Mouse (Mus musculus) midbrain, embryonic 12.5 days (tissue): ENCODE data around the gene Oscp1. TPM values are rescaled to one million over a fixed set of nuclear protein-coding genes. Genes with fewer than 3 reads are reported as not detected.

Source experiments
- ATAC-seq: fragments of 200-750 bp; cut with Nextera tagmentation; 2 replicates; pipeline ENCODE4 v1.8.0; 2017; ENCODE audit warnings: low read depth, moderate TSS enrichment, moderate library complexity; ENCODE audit not compliant: low FRiP score
- H3K27ac ChIP-seq: fragments of 300-500 bp; sonication (generic); replicated peaks from 2 replicates; pipeline ENCODE4 v1.5.1; 2016; ENCODE audit warnings: mild to moderate bottlenecking
- H3K27me3 ChIP-seq: fragments of 300-500 bp; sonication (generic); 2 replicates; pipeline ENCODE4 v1.6.1; 2016; ENCODE audit warnings: mild to moderate bottlenecking
- H3K36me3 ChIP-seq: fragments of 300-500 bp; sonication (generic); 2 replicates; pipeline ENCODE4 v1.6.1; 2016
- H3K4me1 ChIP-seq: fragments of 300-500 bp; sonication (generic); 2 replicates; pipeline ENCODE4 v1.6.1; 2016
- H3K4me2 ChIP-seq: fragments of 300-500 bp; sonication (generic); replicated peaks from 2 replicates; pipeline ENCODE4 v1.6.1; 2016; ENCODE audit warnings: mild to moderate bottlenecking, moderate library complexity
- H3K4me3 ChIP-seq: fragments of 300-500 bp; sonication (generic); 2 replicates; pipeline ENCODE4 v1.5.1; 2016; ENCODE audit warnings: mild to moderate bottlenecking
- H3K9ac ChIP-seq: fragments of 300-500 bp; sonication (generic); replicated peaks from 2 replicates; pipeline ENCODE4 v1.6.1; 2016; ENCODE audit warnings: mild to moderate bottlenecking, moderate library complexity
- H3K9me3 ChIP-seq: fragments of 300-500 bp; sonication (generic); 2 replicates; pipeline ENCODE4 v1.6.1; 2016; ENCODE audit warnings: mild to moderate bottlenecking
- WGBS: fragments of 180-500 bp; shearing (Covaris S2); methylation state at CpG from one replicate; pipeline ENCODE4 v1.1.7; 2016; 5-methylcytosine and 5-hydroxymethylcytosine counted together
- polyA plus RNA-seq: library from polyadenylated mRNA; unstranded; fragments of >200 nt; fragmentation: Nextera tagmentation; extraction: Ambion mirVana; gene quantifications from 2 replicates; pipeline ENCODE4 v1.2.1, GENCODE M21; 2016

The Oscp1 gene
- polyA plus RNA-seq, 1 experiment from 2014 or later: 31.6 TPM

- Histone ChIP-seq H3K4me2 (peak overlapping the region; percentile 85), H3K4me1 (peaks cover 43% of the 10 kb centered on the region), H3K9me3 (no peaks in the 10 kb centered on the region), H3K4me3 (peak overlapping the region; percentile 71), H3K9ac (peak overlapping the region; percentile 75), H3K36me3 (no peaks in the 10 kb centered on the region), H3K27me3 (no peaks in the 10 kb centered on the region), H3K27ac (peak overlapping the region; percentile 35; the same call in 1 of the 2 replicates)
- 3% methylated on average over 30 of the region's 34 CpGs for WGBS
- no peak for ATAC-seq
Observed at GRCm38 (mm10) chr4:126104261-126105075, 46.1 kb downstream of the Oscp1 start.

- no peaks in the 10 kb centered on the region for H3K36me3 ChIP-seq
- H3K27ac ChIP-seq: no peak overlapping the region
- WGBS: 56% methylated on average over 7 of the region's 7 CpGs
- ATAC-seq: no peak
- peaks cover 49% of the 10 kb centered on the region for H3K4me1 ChIP-seq
- H3K4me3 ChIP-seq: peak overlapping the region; percentile 71
- peak overlapping the region; percentile 75; the same call in 1 of the 2 replicates for H3K9ac ChIP-seq
- H3K4me2 ChIP-seq: peak overlapping the region; percentile 85
- no peaks in the 10 kb centered on the region for H3K27me3 ChIP-seq
- no peaks in the 10 kb centered on the region for H3K9me3 ChIP-seq
Observed at GRCm38 (mm10) chr4:126105131-126105783, 46.9 kb downstream of the Oscp1 start.

GRCm38 (mm10) chr4:126108061-126108740, 49.8 kb downstream of the Oscp1 start:
- Histone ChIP-seq H3K4me2 (no peak overlapping the region), H3K4me1 (peaks cover 52% of the 10 kb centered on the region), H3K27ac (no peak overlapping the region), H3K9ac (no peak overlapping the region), H3K27me3 (no peaks in the 10 kb centered on the region), H3K9me3 (no peaks in the 10 kb centered on the region), H3K4me3 (no peak overlapping the region), H3K36me3 (no peaks in the 10 kb centered on the region)
- 23% methylated on average over 8 of the region's 8 CpGs for WGBS
- no peak for ATAC-seq

- Histone ChIP-seq H3K4me3 (no peak overlapping the region), H3K9ac (0 out of 2 replicates have a peak overlapping the region, but pooled peaks have one; percentile 43), H3K4me1 (peaks cover 46% of the 10 kb centered on the region), H3K9me3 (no peaks in the 10 kb centered on the region), H3K36me3 (no peaks in the 10 kb centered on the region), H3K4me2 (0 out of 2 replicates have a peak overlapping the region, but pooled peaks have one; percentile 23), H3K27me3 (no peaks in the 10 kb centered on the region), H3K27ac (peak overlapping the region; percentile 70)
- no peak for ATAC-seq
- 87% methylated on average over 10 of the region's 10 CpGs for WGBS
Observed at GRCm38 (mm10) chr4:126109613-126110373, 51.4 kb downstream of the Oscp1 start.

GRCm38 (mm10) chr4:126110374-126111152, 52.2 kb downstream of the Oscp1 start:
- peak; percentile 64 for ATAC-seq
- H3K27ac ChIP-seq: peak overlapping the region; percentile 70

GRCm38 (mm10) chr4:126111153-126111549, 52.8 kb downstream of the Oscp1 start:
- no peak for ATAC-seq
- H3K4me1 ChIP-seq: peaks cover 40% of the 10 kb centered on the region
- H3K27me3 ChIP-seq: no peaks in the 10 kb centered on the region
- H3K9ac ChIP-seq: peak overlapping the region; percentile 43
- no peaks in the 10 kb centered on the region for H3K36me3 ChIP-seq
- H3K9me3 ChIP-seq: no peaks in the 10 kb centered on the region
- no peak overlapping the region for H3K4me3 ChIP-seq
- H3K27ac ChIP-seq: peak overlapping the region; percentile 70
- WGBS: 15% methylated on average over 7 of the region's 7 CpGs
- H3K4me2 ChIP-seq: peak overlapping the region; percentile 23

More at GRCm38 (mm10) chr4:126110374-126111152, 52.2 kb downstream of the Oscp1 start:
- H3K4me3 ChIP-seq: no peak overlapping the region
- H3K4me1 ChIP-seq: peaks cover 39% of the 10 kb centered on the region
- H3K4me2 ChIP-seq: peak overlapping the region; percentile 23
- H3K9ac ChIP-seq: peak overlapping the region; percentile 43
- H3K27me3 ChIP-seq: no peaks in the 10 kb centered on the region
- 7% methylated on average over 12 of the region's 12 CpGs for WGBS
- no peaks in the 10 kb centered on the region for H3K36me3 ChIP-seq
- no peaks in the 10 kb centered on the region for H3K9me3 ChIP-seq

GRCm38 (mm10) chr4:126113243-126113642, 54.9 kb downstream of the Oscp1 start:
- no peak for ATAC-seq
- peaks cover 31% of the 10 kb centered on the region for H3K4me1 ChIP-seq
- no peak overlapping the region for H3K4me3 ChIP-seq
- WGBS: 76% methylated on average over 4 of the region's 4 CpGs
- H3K9me3 ChIP-seq: no peaks in the 10 kb centered on the region
- no peak overlapping the region for H3K27ac ChIP-seq
- H3K9ac ChIP-seq: no peak overlapping the region
- no peaks in the 10 kb centered on the region for H3K27me3 ChIP-seq
- no peak overlapping the region for H3K4me2 ChIP-seq
- H3K36me3 ChIP-seq: peaks cover 4% of the 10 kb centered on the region; the same call in 1 of the 2 replicates

GRCm38 (mm10) chr4:126113943-126114342, 55.6 kb downstream of the Oscp1 start:
- no peak overlapping the region for H3K27ac ChIP-seq
- no peak overlapping the region for H3K9ac ChIP-seq
- no peak overlapping the region for H3K4me2 ChIP-seq
- H3K27me3 ChIP-seq: no peaks in the 10 kb centered on the region
- no peak overlapping the region for H3K4me3 ChIP-seq
- 30% methylated on average over 6 of the region's 6 CpGs for WGBS
- ATAC-seq: no peak
- H3K4me1 ChIP-seq: peaks cover 24% of the 10 kb centered on the region
- H3K9me3 ChIP-seq: no peaks in the 10 kb centered on the region
- peaks cover 4% of the 10 kb centered on the region for H3K36me3 ChIP-seq

GRCm38 (mm10) chr4:126115411-126115810, 57.0 kb downstream of the Oscp1 start:
- ATAC-seq: no peak
- H3K9me3 ChIP-seq: no peaks in the 10 kb centered on the region
- no peak overlapping the region for H3K27ac ChIP-seq
- H3K36me3 ChIP-seq: peaks cover 4% of the 10 kb centered on the region
- no peak overlapping the region for H3K4me2 ChIP-seq
- peaks cover 16% of the 10 kb centered on the region for H3K4me1 ChIP-seq
- H3K27me3 ChIP-seq: no peaks in the 10 kb centered on the region
- no peak overlapping the region for H3K9ac ChIP-seq
- WGBS: 90% methylated on average over 9 of the region's 9 CpGs
- H3K4me3 ChIP-seq: no peak overlapping the region

- Histone ChIP-seq H3K4me2 (no peak overlapping the region), H3K27ac (no peak overlapping the region), H3K4me1 (peaks cover 10% of the 10 kb centered on the region), H3K4me3 (no peak overlapping the region), H3K9ac (0 out of 2 replicates have a peak overlapping the region, but pooled peaks have one; percentile 15), H3K36me3 (peaks cover 7% of the 10 kb centered on the region), H3K9me3 (no peaks in the 10 kb centered on the region), H3K27me3 (no peaks in the 10 kb centered on the region)
- no peak for ATAC-seq
- 86% methylated on average over 6 of the region's 6 CpGs for WGBS
Observed at GRCm38 (mm10) chr4:126115871-126116521, 57.6 kb downstream of the Oscp1 start.
